In the genomic region with DNA sequence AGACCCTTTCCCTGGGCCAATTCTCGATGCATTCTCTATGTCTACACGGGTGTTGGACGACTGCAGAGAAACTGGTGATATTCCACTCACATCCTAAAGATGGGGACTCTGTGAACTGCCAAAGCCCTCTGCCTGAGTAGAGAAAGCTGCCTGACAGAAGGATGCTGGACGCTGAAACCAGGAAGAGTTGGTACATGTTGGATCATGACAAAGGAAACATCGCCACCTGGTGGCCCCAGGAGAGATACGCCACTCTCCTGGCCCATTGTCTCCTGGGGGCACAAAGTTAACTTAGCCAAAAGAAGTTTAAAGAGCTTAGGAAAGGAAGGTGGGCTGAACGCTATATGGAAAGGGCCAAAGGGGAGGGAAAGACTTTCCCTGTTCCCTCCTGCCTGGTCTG, we compare ENCODE assay signal across 9 mouse cellular contexts.
DNase-seq lines count a peak whose midpoint lies in the region; ATAC-seq and TF ChIP-seq lines count a peak whose summit lies in the region.
"Had no signal": no experiment of that assay in that cellular context is flagged by ENCODE, and none has a peak within 500 bp of the region (broad histone marks: within the 10 kb centered on the region; RNA-seq: fewer than 3 reads in every experiment).

No protein-coding gene starts in this region.

- DNase-seq in 3134 (ENCODE audit: extremely low read depth, insufficient read length, low spot score): peak; percentile 7
- peak; percentile 20 for DNase-seq in T-cell, adult 2 months (ENCODE audit: low spot score)
- DNase-seq in cerebellum, postnatal 14 days: peak; percentile 87 to 90
- peak; percentile 36 to 39 for DNase-seq in gastrocnemius, adult 8-10 months (ENCODE audit: low spot score in 2 of 2)
- DNase-seq in kidney, adult 8-10 months: peak; percentile 48 to 72
- peak; percentile 87 for DNase-seq in limb, embryonic 11.5 days (ENCODE audit: low spot score)
- DNase-seq in ovary, postnatal 10 days (ENCODE audit: low spot score): peak; percentile 51
- peak; percentile 71 for DNase-seq in thymus, adult 2 months

- no peaks in the 10 kb centered on the region for H3K9me3 ChIP-seq in limb, embryonic 11.5 days (ENCODE audit: control insufficient read depth, low read length)
- H3K9me3 ChIP-seq: embryonic facial prominence, embryonic 13.5 days had no signal

- H3K27ac ChIP-seq in limb, embryonic 11.5 days (replicated peaks; ENCODE audit: low read depth, low read length): no peak overlapping the region
- H3K27ac ChIP-seq in thymus, adult 2 months (ENCODE audit: control insufficient read depth, insufficient read depth, low read length): no peak overlapping the region
- H3K27ac ChIP-seq: embryonic facial prominence, embryonic 13.5 days had no signal

- H3K27me3 ChIP-seq in limb, embryonic 11.5 days (ENCODE audit: control insufficient read depth, insufficient read depth, low read length): no peaks in the 10 kb centered on the region
- no peaks in the 10 kb centered on the region for H3K27me3 ChIP-seq in thymus, adult 2 months (ENCODE audit: control insufficient read depth, insufficient read depth, low read length)

- peak; percentile 60; the same call in 1 of the 2 replicates for TF ChIP-seq CTCF in thymus, adult 2 months (IDR thresholded peaks at IDR 0.05; ENCODE audit: borderline replicate concordance, control insufficient read depth, extremely low read depth, insufficient read depth, low read length, poor library complexity)

- ATAC-seq in limb, embryonic 11.5 days (ENCODE audit: insufficient number of reproducible peaks, low FRiP score, low TSS enrichment, low read depth): no peak

- no peak overlapping the region for H3K4me2 ChIP-seq in limb, embryonic 11.5 days (ENCODE audit: low read depth, severe bottlenecking)
- H3K4me2 ChIP-seq: embryonic facial prominence, embryonic 13.5 days had no signal

- no peaks in the 10 kb centered on the region for H3K4me1 ChIP-seq in limb, embryonic 11.5 days (ENCODE audit: control insufficient read depth, insufficient read depth, low read length)
- no peaks in the 10 kb centered on the region for H3K4me1 ChIP-seq in thymus, adult 2 months (replicated peaks; ENCODE audit: control insufficient read depth, insufficient read depth, low read length)
- H3K4me1 ChIP-seq: embryonic facial prominence, embryonic 13.5 days had no signal

- no peak overlapping the region for H3K4me3 ChIP-seq in limb, embryonic 11.5 days (ENCODE audit: low read depth, low read length)
- no peak overlapping the region for H3K4me3 ChIP-seq in thymus, adult 2 months (ENCODE audit: control insufficient read depth, insufficient read depth, low read length)
- H3K4me3 ChIP-seq: embryonic facial prominence, embryonic 13.5 days had no signal

- TF ChIP-seq POLR2A in thymus, adult 2 months (IDR thresholded peaks at IDR 0.05; ENCODE audit: control insufficient read depth, extremely low read depth, insufficient read depth, low read length, poor library complexity): no peak

- WGBS in limb, embryonic 11.5 days: 16% methylated on average over 7 of the region's 7 CpGs
- WGBS in thymus, adult 2 months: 22% methylated on average over 7 of the region's 7 CpGs

- H3K9ac ChIP-seq in limb, embryonic 11.5 days (ENCODE audit: low read length): no peak overlapping the region
- H3K9ac ChIP-seq: embryonic facial prominence, embryonic 13.5 days had no signal

- no peaks in the 10 kb centered on the region for H3K36me3 ChIP-seq in limb, embryonic 11.5 days (ENCODE audit: control insufficient read depth, insufficient read depth, low read length)
- H3K36me3 ChIP-seq in thymus, adult 2 months (ENCODE audit: control insufficient read depth, insufficient read depth, low read length): no peaks in the 10 kb centered on the region
- H3K36me3 ChIP-seq: embryonic facial prominence, embryonic 13.5 days had no signal

Comparison
In these comparisons a context has a peak if more than half of its experiments do, and no peak if none do; other contexts are left out.
1. DNase-seq: peak in every context shown above with its lines; median percentile 88 in cerebellum, postnatal 14 days; 87 in limb, embryonic 11.5 days; 71 in thymus, adult 2 months; 60 in kidney, adult 8-10 months; 51 in ovary, postnatal 10 days; 38 in gastrocnemius, adult 8-10 months; 20 in T-cell, adult 2 months; 7 in 3134.